Mouse (Mus musculus) stomach, postnatal 0 days (tissue): ENCODE measurements around the gene Sim2.

Source experiments
- CTCF ChIP-seq: IDR thresholded peaks from 2 replicates; pipeline ENCODE4 v1.5.1; 2016; ENCODE audit warnings: antibody characterized with exemption, low read depth, mild to moderate bottlenecking, moderate library complexity
- EP300 ChIP-seq: optimal IDR thresholded peaks from 2 replicates; pipeline ENCODE3; 2016; ENCODE audit warnings: antibody characterized with exemption

DNA sequence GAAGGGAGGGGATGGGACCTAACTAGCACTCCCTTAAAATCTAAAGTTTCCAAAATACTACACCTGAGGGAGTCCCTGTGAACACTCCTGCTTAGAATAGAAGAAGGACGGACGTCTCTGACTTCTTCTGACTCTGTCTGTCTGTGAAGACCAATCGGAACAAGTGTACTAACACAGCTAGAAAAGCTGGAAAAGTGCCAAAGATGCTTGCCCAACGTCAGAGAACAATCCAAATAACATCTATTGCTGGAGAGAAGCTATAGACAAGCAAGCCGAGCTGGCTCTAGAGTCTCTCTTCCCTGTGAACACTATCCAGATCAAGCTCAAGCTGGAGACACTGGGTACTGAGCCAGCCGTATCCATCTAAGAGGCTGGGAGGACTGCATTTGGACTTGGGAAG, 18.0 kb upstream of the Sim2 start:
- TF ChIP-seq CTCF (no peak), EP300 (no peak)
